Mouse (Mus musculus) megakaryocyte, embryonic 14.5 days (primary cell): ENCODE measurements around the gene BC055324. TPM values are rescaled to one million over a fixed set of nuclear protein-coding genes. Genes with fewer than 3 reads are reported as not detected.
"Not testable (repeated sequence)": the region's sequence is repeated elsewhere in the genome, so short reads cannot be mapped to it uniquely, and the experiment has no call there.

Experiments used
- H3K27me3 ChIP-seq: replicated peaks from 2 replicates; pipeline ENCODE3; 2012; ENCODE audit warnings: inconsistent platforms
- H3K36me3 ChIP-seq: replicated peaks from 2 replicates; pipeline ENCODE3; 2012; ENCODE audit warnings: low read length, inconsistent platforms, mixed read lengths
- H3K4me1 ChIP-seq: 2 replicates; pipeline ENCODE4 v1.6.1; 2012; ENCODE audit warnings: inconsistent platforms
- H3K4me3 ChIP-seq: replicated peaks from 2 replicates; pipeline ENCODE3; 2012; ENCODE audit warnings: moderate library complexity, mild to moderate bottlenecking, inconsistent platforms
- H3K9me3 ChIP-seq: 2 replicates; pipeline ENCODE4 v1.6.1; 2012; ENCODE audit warnings: inconsistent platforms
- FLI1 ChIP-seq: IDR thresholded peaks from 2 replicates; pipeline ENCODE4 v1.6.1; 2012; ENCODE audit warnings: low read length, inconsistent platforms, mixed read lengths
- GATA1 ChIP-seq: IDR thresholded peaks from 3 replicates; pipeline ENCODE4 v1.6.1; 2012; ENCODE audit warnings: mixed read lengths, low read length, inconsistent platforms, borderline replicate concordance
- polyA plus RNA-seq: library from polyadenylated mRNA; stranded (reverse); fragments of >175 nt; gene quantifications from 2 replicates; pipeline ENCODE4 v1.2.3, GENCODE M21; 2012; ENCODE audit warnings: low replicate concordance; ENCODE audit not compliant: insufficient read depth

The BC055324 gene
- polyA plus RNA-seq = 0.44 TPM in 1 of 2 replicates, not detected in the other

DNA sequence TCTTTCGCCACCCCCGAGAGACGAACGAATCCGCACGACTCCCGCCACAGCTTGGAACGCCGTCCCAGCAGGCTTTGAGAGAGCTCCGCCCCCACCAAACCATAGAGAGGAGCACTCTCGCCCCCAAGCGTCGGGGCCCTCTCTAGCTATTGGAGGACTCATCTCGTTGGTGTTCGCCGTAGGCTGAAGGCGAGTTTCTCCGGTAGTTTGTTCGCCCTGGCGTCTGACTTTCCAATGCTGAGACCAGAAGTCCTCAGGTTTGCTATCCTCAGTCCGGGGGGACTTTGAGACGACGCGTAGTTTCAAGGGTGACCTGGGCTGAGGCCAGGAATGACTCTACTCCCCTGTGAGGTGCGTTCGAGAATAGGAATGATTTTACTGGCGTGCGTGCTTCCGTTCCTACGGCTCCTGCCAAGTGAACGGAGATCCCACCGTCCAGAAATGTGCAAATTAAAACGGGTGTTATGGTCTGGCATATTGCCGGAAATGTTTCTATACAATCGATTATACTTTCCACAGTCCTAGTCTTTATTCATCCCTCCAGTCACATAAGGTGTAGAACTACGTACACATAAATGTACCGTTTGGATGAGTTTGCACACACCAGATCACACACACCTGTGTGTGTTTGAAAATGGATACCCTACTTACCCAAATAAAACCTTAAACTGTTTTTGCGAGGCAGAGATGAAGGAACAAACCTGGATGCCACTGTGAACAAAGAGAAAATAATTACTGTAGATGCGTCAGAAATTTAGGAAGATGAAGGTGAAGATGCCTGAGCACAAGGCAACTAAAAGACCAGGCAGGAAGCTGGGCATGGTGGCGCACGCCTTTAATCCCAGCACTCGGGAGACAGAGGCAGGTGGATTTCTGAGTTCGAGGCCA, at the start of gene BC055324, which contains the start of gene Mettl18:
TSS of gene BC055324 (minus strand) at position 76 of the 888 bp plus-strand sequence.
TSS of gene Mettl18 (plus strand) at position 169 of the 888 bp plus-strand sequence.
- TF ChIP-seq GATA1 = no peak
- TF ChIP-seq FLI1 = no peak
- Histone ChIP-seq H3K36me3 (peaks cover 24% of the 10 kb centered on the region), H3K27me3 (no peaks in the 10 kb centered on the region), H3K4me3 (peak within 1 kb of the TSS; percentile 100), H3K9me3 (no peaks in the 10 kb centered on the region), H3K4me1 (peaks cover 37% of the 10 kb centered on the region)

DNA sequence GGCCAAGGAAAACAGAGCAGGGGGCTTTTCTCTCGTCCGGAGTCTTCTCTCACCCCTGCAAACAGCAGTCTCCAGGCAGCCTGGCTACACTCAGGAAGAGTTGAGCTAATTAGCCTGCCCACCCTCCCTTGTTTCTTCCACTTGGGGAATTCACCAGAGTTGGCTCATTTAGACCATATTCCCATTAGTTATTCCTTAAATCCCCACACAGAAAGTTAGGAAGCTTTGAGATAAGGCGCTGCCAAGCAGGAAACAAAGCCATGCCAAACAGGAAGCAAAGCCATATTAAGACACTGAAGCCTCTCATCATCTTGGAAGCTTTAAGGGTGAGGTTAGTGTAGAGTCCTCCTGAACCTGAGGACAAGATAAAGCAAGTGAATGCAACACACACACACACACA, 49.0 kb upstream of the BC055324 start:
- no peaks in the 10 kb centered on the region for H3K36me3 ChIP-seq
- no peak for TF ChIP-seq GATA1
- TF ChIP-seq FLI1 = no peak
- H3K9me3 ChIP-seq = no peaks in the 10 kb centered on the region
- H3K4me3 ChIP-seq = no peak overlapping the region
- peaks cover 8% of the 10 kb centered on the region for H3K27me3 ChIP-seq
- H3K4me1 ChIP-seq = peaks cover 21% of the 10 kb centered on the region

DNA sequence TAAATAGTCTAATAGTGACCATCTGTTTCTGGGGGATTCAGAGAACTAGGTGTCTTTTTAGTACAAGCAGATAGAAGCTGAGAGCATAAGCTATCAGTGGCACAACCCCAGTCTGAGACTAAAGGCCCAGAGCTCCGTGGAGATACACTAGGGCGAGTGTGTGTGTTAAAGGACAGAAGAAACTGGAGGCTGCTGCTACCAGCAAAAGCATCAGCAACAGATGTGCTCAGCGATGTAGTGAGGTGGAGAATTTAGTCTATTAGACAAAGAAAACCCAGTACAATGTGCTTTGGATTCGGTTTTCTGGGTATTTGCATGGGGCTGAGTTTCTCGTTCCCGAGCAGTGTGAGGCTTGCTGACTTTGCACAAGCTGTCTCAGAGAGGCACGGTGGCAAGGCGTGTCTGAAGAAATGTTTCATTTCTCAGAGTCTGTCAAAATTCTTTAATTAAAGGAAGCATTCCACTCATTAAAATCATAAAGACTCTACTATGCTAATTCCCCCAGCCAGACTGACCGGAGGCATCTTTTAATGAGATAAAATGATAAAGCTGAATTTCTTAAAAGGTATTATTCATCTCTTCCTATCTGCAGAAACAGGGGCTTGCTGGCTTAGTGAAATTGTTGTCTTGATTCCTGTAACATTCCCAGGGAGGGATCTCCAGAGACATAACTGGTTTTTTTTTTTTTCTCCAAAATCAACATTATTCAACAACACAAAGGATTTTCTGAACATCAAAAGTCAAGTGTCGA, 46.0 kb upstream of the BC055324 start:
- no peaks in the 10 kb centered on the region for H3K9me3 ChIP-seq
- peaks cover 12% of the 10 kb centered on the region for H3K4me1 ChIP-seq
- H3K36me3 ChIP-seq = no peaks in the 10 kb centered on the region
- TF ChIP-seq FLI1 = no peak
- no peak for TF ChIP-seq GATA1
- no peak overlapping the region for H3K4me3 ChIP-seq
- H3K27me3 ChIP-seq = peaks cover 6% of the 10 kb centered on the region

DNA sequence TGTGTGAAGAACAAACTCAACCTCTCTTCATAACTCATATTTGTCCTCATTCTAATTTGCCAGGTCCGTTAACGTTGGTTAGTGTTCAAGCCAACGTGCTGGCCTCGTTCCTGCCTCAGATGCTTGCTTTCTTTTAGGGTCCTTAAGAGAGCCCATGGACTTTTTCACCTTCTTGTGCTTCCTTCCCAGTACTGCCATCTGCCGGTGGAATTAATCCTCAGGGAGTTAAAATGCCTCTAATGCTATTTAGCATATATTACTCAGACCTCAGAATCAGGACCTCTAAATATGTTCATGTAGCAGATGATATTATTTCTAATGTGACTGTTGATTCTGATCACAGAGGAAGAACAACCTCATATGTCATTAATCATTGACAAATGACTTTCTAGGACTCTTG, 32.8 kb upstream of the BC055324 start:
- no peak for TF ChIP-seq GATA1
- TF ChIP-seq FLI1 = no peak

DNA sequence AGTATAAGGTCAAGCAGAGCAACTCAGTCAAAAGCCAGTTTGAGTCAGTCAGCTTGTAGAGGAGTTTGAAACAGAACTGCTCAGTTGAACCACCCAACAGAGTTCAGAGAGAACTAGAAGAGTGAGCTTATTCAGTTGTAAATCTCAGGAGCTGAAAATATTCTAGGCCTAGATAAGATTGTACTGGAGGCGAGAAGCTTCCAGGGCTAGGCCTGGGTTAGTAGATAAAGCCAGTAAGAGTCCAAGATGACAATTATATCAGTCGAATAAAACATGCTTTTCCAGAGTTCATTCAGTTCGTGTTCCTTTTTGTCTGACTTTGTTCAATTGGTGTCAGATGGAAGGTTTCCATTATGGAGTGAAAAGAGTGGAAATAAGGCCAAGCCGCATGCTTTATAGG, 31.1 kb upstream of the BC055324 start:
- H3K4me1 ChIP-seq = peaks cover under 1% of the 10 kb centered on the region; the same call in 1 of the 2 replicates
- H3K27me3 ChIP-seq = no peaks in the 10 kb centered on the region
- H3K4me3 ChIP-seq = no peak overlapping the region
- peaks cover 4% of the 10 kb centered on the region for H3K36me3 ChIP-seq
- H3K9me3 ChIP-seq = peaks cover 22% of the 10 kb centered on the region
- TF ChIP-seq GATA1 (no peak), FLI1 (no peak)

More for the DNA sequence above, 32.8 kb upstream of the BC055324 start:
- peaks cover 22% of the 10 kb centered on the region for H3K9me3 ChIP-seq
- no peaks in the 10 kb centered on the region for H3K27me3 ChIP-seq
- H3K4me3 ChIP-seq = no peak overlapping the region
- H3K36me3 ChIP-seq = peaks cover 4% of the 10 kb centered on the region
- H3K4me1 ChIP-seq = peaks cover 4% of the 10 kb centered on the region; the same call in 1 of the 2 replicates

DNA sequence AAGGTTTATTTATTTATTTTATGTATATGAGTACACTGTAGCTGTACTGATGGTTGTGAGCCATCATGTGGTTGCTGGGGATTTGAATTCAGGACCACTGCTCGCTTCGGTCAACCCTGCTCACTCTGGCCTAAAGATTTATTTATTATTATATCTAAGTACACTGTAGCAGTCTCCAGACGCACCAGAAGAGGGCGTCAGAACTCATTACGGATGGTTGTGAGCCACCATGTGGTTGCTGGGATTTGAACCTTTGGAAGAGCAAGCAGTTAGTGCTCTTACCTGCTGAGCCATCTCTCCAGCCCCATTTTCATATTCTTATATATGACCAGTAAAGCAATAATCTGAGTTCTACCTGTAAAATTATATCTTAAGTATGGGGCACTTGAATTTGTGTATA, 27.5 kb upstream of the BC055324 start:
- H3K36me3 ChIP-seq, H3K27me3 ChIP-seq, H3K4me3 ChIP-seq, H3K4me1 ChIP-seq: not testable (repeated sequence)
- H3K9me3 ChIP-seq = peaks cover 11% of the 10 kb centered on the region

DNA sequence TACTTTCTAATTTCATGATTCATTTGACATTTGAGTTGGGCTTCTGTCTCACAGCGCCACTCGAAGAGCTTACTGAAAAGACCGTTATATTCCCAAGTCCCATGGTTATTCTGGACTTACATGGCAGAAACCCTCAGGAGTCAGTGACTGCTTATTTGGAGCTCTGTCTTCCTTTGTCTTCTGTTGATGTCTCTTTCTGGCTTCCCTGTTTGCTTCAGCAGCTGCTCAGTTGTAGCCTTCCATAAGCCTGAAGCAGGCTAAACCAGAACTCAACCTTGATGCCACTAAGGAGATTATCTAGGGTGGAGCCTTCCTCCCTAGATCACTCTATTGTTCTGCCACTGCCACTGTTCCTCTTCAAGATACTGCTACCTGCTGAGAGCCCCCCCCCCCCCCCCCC, 26.1 kb upstream of the BC055324 start:
- H3K4me3 ChIP-seq, H3K27me3 ChIP-seq, H3K4me1 ChIP-seq, H3K36me3 ChIP-seq, H3K9me3 ChIP-seq: not testable (repeated sequence)

DNA sequence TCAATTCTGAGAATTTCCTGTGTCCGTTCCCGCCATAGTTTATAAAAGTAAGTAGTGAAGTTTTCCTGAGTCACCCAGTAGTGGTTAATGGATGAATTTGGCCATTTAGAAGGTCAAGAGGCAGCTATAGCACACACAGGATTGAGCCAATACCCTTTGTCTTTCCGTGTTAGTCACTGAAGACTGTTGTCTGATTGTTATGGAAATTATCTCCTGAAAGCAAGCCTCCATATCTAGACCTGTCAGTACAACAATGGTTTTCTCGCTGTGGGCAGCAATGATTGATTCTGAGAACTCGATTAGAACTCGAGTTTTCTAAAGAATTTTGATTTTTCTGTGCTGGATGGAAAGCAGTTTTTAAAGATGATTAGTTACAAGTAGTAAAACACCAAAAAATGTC, 25.2 kb upstream of the BC055324 start:
- Histone ChIP-seq H3K4me3 (no peak overlapping the region), H3K27me3 (no peaks in the 10 kb centered on the region), H3K4me1 (peaks cover 12% of the 10 kb centered on the region), H3K9me3 (no peaks in the 10 kb centered on the region), H3K36me3 (no peaks in the 10 kb centered on the region)
- TF ChIP-seq GATA1 = no peak
- no peak for TF ChIP-seq FLI1

DNA sequence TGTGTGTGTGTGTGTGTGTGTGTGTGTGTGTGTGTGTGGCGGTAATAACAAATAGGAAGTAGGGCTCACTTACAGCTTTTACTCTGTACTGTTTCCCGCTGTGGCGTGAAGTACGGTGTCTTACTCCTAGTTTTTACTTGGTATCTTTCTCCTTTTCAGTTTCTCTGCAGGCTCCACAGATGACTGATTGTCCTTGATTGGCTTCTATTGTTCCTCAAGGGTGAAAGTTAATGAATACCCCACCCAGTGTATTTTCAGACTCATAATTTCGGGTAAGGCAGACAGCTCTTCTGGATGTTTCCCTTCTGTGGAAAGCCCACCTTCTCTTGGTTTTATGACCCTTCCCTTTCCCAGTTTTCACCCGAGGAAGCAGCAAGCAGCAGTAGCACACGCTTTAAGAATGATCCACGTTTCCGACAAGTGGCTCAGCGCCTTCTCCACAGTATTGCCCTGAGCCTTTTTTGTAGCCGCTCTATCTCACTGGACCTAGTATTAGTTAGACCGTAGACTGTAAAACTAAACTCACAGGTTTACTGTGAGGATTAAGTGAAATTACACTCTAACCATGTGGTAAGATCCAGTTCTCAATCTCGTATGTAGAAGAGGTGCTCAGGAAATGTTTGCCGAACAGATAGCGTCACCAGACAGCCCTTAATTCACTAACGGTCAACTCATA, 23.8 kb upstream of the BC055324 start:
- Histone ChIP-seq H3K4me1 (peaks cover 21% of the 10 kb centered on the region), H3K9me3 (no peaks in the 10 kb centered on the region), H3K4me3 (no peak overlapping the region), H3K36me3 (no peaks in the 10 kb centered on the region), H3K27me3 (no peaks in the 10 kb centered on the region)
- TF ChIP-seq GATA1 (no peak), FLI1 (no peak)

DNA sequence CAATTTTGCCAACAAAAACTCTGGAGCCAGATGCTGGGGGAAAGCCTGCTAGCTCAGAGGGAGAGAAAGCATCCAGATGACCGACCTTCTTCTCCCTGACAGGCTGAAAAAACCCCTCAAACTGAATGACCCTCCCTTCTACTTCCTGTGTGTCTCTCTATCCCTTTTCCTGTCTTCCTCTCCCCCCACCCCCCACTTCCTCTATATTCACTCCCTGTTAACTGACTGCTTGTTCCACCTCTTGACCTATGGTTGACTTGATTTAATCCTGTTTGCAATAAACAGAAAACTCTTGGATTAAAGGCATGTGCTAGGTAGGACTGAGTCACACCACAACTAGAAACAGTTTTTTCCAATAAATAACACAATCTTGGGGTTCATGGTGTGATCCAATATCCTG, 20.0 kb upstream of the BC055324 start:
- TF ChIP-seq FLI1 (no peak), GATA1 (no peak)
- H3K9me3 ChIP-seq = peaks cover 5% of the 10 kb centered on the region; the same call in 1 of the 2 replicates
- no peaks in the 10 kb centered on the region for H3K27me3 ChIP-seq

More for the DNA sequence above, 20.0 kb upstream of the BC055324 start:
- Histone ChIP-seq H3K4me3 (no peak overlapping the region), H3K36me3 (no peaks in the 10 kb centered on the region), H3K4me1 (peaks cover 37% of the 10 kb centered on the region)
